Mouse (Mus musculus): ENCODE results near the gene Mboat2. TPM values are rescaled to one million over a fixed set of nuclear protein-coding genes. Genes with fewer than 3 reads are reported as not detected.

Mboat2 gene
- polyA plus RNA-seq, 1 experiment from 2014 or later: 75.6 TPM

- 94% methylated on average over 4 of the region's 4 CpGs for WGBS
- no peak for ATAC-seq
These were observed 38.0 kb downstream of the Mboat2 start for GRCm38 (mm10) chr12:24868694-24869093.

GRCm38 (mm10) chr12:24869231-24869630 is 38.6 kb downstream of the Mboat2 start:
- ATAC-seq: no peak
- no peaks in the 10 kb centered on the region for H3K27me3 ChIP-seq
- H3K27ac ChIP-seq: no peak overlapping the region
- H3K9ac ChIP-seq (replicated peaks): no peak overlapping the region
- no peak overlapping the region for H3K4me3 ChIP-seq (replicated peaks)
- WGBS: 92% methylated on average over 5 of the region's 5 CpGs
- H3K9me3 ChIP-seq: no peaks in the 10 kb centered on the region
- H3K4me1 ChIP-seq (replicated peaks): peaks cover 16% of the 10 kb centered on the region
- no peaks in the 10 kb centered on the region for H3K36me3 ChIP-seq
- H3K4me2 ChIP-seq (replicated peaks): no peak overlapping the region

More at GRCm38 (mm10) chr12:24868694-24869093, 38.0 kb downstream of the Mboat2 start:
- no peak overlapping the region for H3K4me3 ChIP-seq (replicated peaks)
- no peak overlapping the region for H3K9ac ChIP-seq (replicated peaks)
- H3K4me2 ChIP-seq (replicated peaks): no peak overlapping the region
- no peaks in the 10 kb centered on the region for H3K9me3 ChIP-seq
- no peak overlapping the region for H3K27ac ChIP-seq
- no peaks in the 10 kb centered on the region for H3K27me3 ChIP-seq
- no peaks in the 10 kb centered on the region for H3K36me3 ChIP-seq
- peaks cover 18% of the 10 kb centered on the region for H3K4me1 ChIP-seq (replicated peaks)

GRCm38 (mm10) chr12:24870901-24871300 is 40.2 kb downstream of the Mboat2 start:
- 34% methylated on average over 4 of the region's 4 CpGs for WGBS
- no peak overlapping the region for H3K27ac ChIP-seq
- H3K9ac ChIP-seq (replicated peaks): no peak overlapping the region
- H3K4me3 ChIP-seq (replicated peaks): no peak overlapping the region
- H3K27me3 ChIP-seq: no peaks in the 10 kb centered on the region
- H3K4me2 ChIP-seq (replicated peaks): no peak overlapping the region
- H3K4me1 ChIP-seq (replicated peaks): peaks cover 7% of the 10 kb centered on the region
- no peak for ATAC-seq
- H3K36me3 ChIP-seq: no peaks in the 10 kb centered on the region
- H3K9me3 ChIP-seq: no peaks in the 10 kb centered on the region

GRCm38 (mm10) chr12:24872264-24872663 is 41.6 kb downstream of the Mboat2 start:
- Histone ChIP-seq H3K27ac (no peak overlapping the region), H3K4me2 (replicated peaks) (no peak overlapping the region), H3K9me3 (no peaks in the 10 kb centered on the region), H3K27me3 (no peaks in the 10 kb centered on the region), H3K9ac (replicated peaks) (no peak overlapping the region), H3K4me3 (replicated peaks) (no peak overlapping the region), H3K36me3 (no peaks in the 10 kb centered on the region), H3K4me1 (replicated peaks) (peaks cover 7% of the 10 kb centered on the region)
- 93% methylated on average over 8 of the region's 8 CpGs for WGBS
- 0 out of 2 replicates have a peak, but pooled peaks have one; percentile 14 for ATAC-seq

- peak; percentile 81 for ATAC-seq
- Histone ChIP-seq H3K4me1 (replicated peaks) (peaks cover 7% of the 10 kb centered on the region), H3K36me3 (no peaks in the 10 kb centered on the region), H3K9me3 (no peaks in the 10 kb centered on the region), H3K27ac (no peak overlapping the region), H3K27me3 (no peaks in the 10 kb centered on the region), H3K4me3 (replicated peaks) (no peak overlapping the region), H3K9ac (replicated peaks) (no peak overlapping the region), H3K4me2 (replicated peaks) (no peak overlapping the region)
- 78% methylated on average over 10 of the region's 10 CpGs for WGBS
These were observed 42.0 kb downstream of the Mboat2 start for GRCm38 (mm10) chr12:24872689-24873088.

- Histone ChIP-seq H3K27ac (no peak overlapping the region), H3K4me3 (replicated peaks) (no peak overlapping the region), H3K9me3 (no peaks in the 10 kb centered on the region), H3K36me3 (peaks cover 1% of the 10 kb centered on the region; the same call in 1 of the 2 replicates), H3K27me3 (no peaks in the 10 kb centered on the region), H3K9ac (replicated peaks) (no peak overlapping the region), H3K4me2 (replicated peaks) (no peak overlapping the region), H3K4me1 (replicated peaks) (peaks cover 12% of the 10 kb centered on the region)
- ATAC-seq: no peak
- 90% methylated on average over 1 of the region's 1 CpGs for WGBS
These were observed 45.2 kb downstream of the Mboat2 start for GRCm38 (mm10) chr12:24875908-24876307.

- Histone ChIP-seq H3K27me3 (no peaks in the 10 kb centered on the region), H3K27ac (no peak overlapping the region), H3K9ac (replicated peaks) (no peak overlapping the region), H3K9me3 (no peaks in the 10 kb centered on the region), H3K4me2 (replicated peaks) (no peak overlapping the region), H3K36me3 (peaks cover 5% of the 10 kb centered on the region; the same call in 1 of the 2 replicates), H3K4me3 (replicated peaks) (no peak overlapping the region), H3K4me1 (replicated peaks) (peaks cover 12% of the 10 kb centered on the region)
- no peak for ATAC-seq
- WGBS: 74% methylated on average over 7 of the region's 7 CpGs
These were observed 46.6 kb downstream of the Mboat2 start for GRCm38 (mm10) chr12:24877231-24877630.

GRCm38 (mm10) chr12:24878090-24878489 is 47.4 kb downstream of the Mboat2 start:
- Histone ChIP-seq H3K27ac (no peak overlapping the region), H3K36me3 (peaks cover 10% of the 10 kb centered on the region), H3K4me3 (replicated peaks) (no peak overlapping the region), H3K9ac (replicated peaks) (no peak overlapping the region), H3K4me1 (replicated peaks) (peaks cover 9% of the 10 kb centered on the region), H3K9me3 (no peaks in the 10 kb centered on the region), H3K4me2 (replicated peaks) (no peak overlapping the region), H3K27me3 (no peaks in the 10 kb centered on the region)
- 92% methylated on average over 6 of the region's 6 CpGs for WGBS
- no peak for ATAC-seq

- Histone ChIP-seq H3K4me3 (replicated peaks) (no peak overlapping the region), H3K9me3 (no peaks in the 10 kb centered on the region), H3K27me3 (no peaks in the 10 kb centered on the region), H3K9ac (replicated peaks) (no peak overlapping the region), H3K4me1 (replicated peaks) (peaks cover 9% of the 10 kb centered on the region), H3K4me2 (replicated peaks) (no peak overlapping the region), H3K27ac (no peak overlapping the region), H3K36me3 (peaks cover 18% of the 10 kb centered on the region)
- peak; percentile 56; the same call in 1 of the 2 replicates for ATAC-seq
- WGBS: 47% methylated on average over 5 of the region's 5 CpGs
These were observed 48.2 kb downstream of the Mboat2 start for GRCm38 (mm10) chr12:24878735-24879362.

GRCm38 (mm10) chr12:24879613-24880029 is 48.9 kb downstream of the Mboat2 start:
- Histone ChIP-seq H3K27me3 (no peaks in the 10 kb centered on the region), H3K4me3 (replicated peaks) (no peak overlapping the region), H3K4me2 (replicated peaks) (no peak overlapping the region), H3K27ac (no peak overlapping the region), H3K9ac (replicated peaks) (no peak overlapping the region), H3K4me1 (replicated peaks) (peaks cover 9% of the 10 kb centered on the region), H3K9me3 (no peaks in the 10 kb centered on the region), H3K36me3 (peaks cover 26% of the 10 kb centered on the region)
- no peak for ATAC-seq
- WGBS: 88% methylated on average over 10 of the region's 10 CpGs

- H3K36me3 ChIP-seq: peaks cover 52% of the 10 kb centered on the region
- 94% methylated on average over 3 of the region's 3 CpGs for WGBS
- no peak overlapping the region for H3K4me2 ChIP-seq (replicated peaks)
- no peaks in the 10 kb centered on the region for H3K9me3 ChIP-seq
- no peak overlapping the region for H3K4me3 ChIP-seq (replicated peaks)
- no peak overlapping the region for H3K9ac ChIP-seq (replicated peaks)
- no peak overlapping the region for H3K27ac ChIP-seq
- H3K27me3 ChIP-seq: no peaks in the 10 kb centered on the region
- H3K4me1 ChIP-seq (replicated peaks): peaks cover 9% of the 10 kb centered on the region
- ATAC-seq: no peak
These were observed 52.6 kb downstream of the Mboat2 start for GRCm38 (mm10) chr12:24883279-24883678.

GRCm38 (mm10) chr12:24886800-24887199 is 56.1 kb downstream of the Mboat2 start:
- Histone ChIP-seq H3K9me3 (no peaks in the 10 kb centered on the region), H3K4me3 (replicated peaks) (no peak overlapping the region), H3K4me2 (replicated peaks) (no peak overlapping the region), H3K27ac (no peak overlapping the region), H3K36me3 (peaks cover 60% of the 10 kb centered on the region), H3K27me3 (no peaks in the 10 kb centered on the region), H3K4me1 (replicated peaks) (no peaks in the 10 kb centered on the region; the same call in 1 of the 2 replicates), H3K9ac (replicated peaks) (no peak overlapping the region)
- no peak for ATAC-seq

Measured in midbrain, embryonic 13.5 days (tissue).